Mouse (Mus musculus): ENCODE measurements around the gene Trim12a. TPM values are rescaled to one million over a fixed set of nuclear protein-coding genes. Genes with fewer than 3 reads are reported as not detected.
"Not testable (repeated sequence)": the region's sequence is repeated elsewhere in the genome, so short reads cannot be mapped to it uniquely, and the experiment has no call there.

Trim12a gene
- 70.6 and 78.1 TPM in 2 replicates for polyA plus RNA-seq (2012; ENCODE audit: insufficient read depth, insufficient read length, missing spikeins)

GRCm38 (mm10) chr7:104315369-104316080, at the start of gene Trim12a:
Gene Trim12a, minus strand, starts transcription at chr7:104315466.
- not testable (repeated sequence) for H3K4me1 ChIP-seq (ENCODE audit: control insufficient read depth, insufficient read depth, low read length)
- H3K27ac ChIP-seq (ENCODE audit: insufficient read depth, low read depth, low read length): peak within 1 kb of the TSS; percentile 79
- H3K4me3 ChIP-seq (ENCODE audit: insufficient read depth, low read length): peak within 1 kb of the TSS; percentile 82

- H3K27ac ChIP-seq (ENCODE audit: insufficient read depth, low read depth, low read length): no peak overlapping the region
- H3K4me3 ChIP-seq (ENCODE audit: insufficient read depth, low read length): no peak overlapping the region; the same call in 1 of the 2 replicates
- TF ChIP-seq CTCF (IDR thresholded peaks at IDR 0.05; ENCODE audit: low read depth, low read length) (no peak), POLR2A (IDR thresholded peaks at IDR 0.05; ENCODE audit: borderline replicate concordance, low read depth, low read length) (no peak)
- 0 out of 2 replicates have a peak, but pooled peaks cover 4% of the 10 kb centered on the region for H3K4me1 ChIP-seq (ENCODE audit: control insufficient read depth, insufficient read depth, low read length)
These were observed 38.3 kb upstream of the Trim12a start for GRCm38 (mm10) chr7:104353600-104353967.

- H3K4me3 ChIP-seq (ENCODE audit: insufficient read depth, low read length): peak within 1 kb of the TSS; percentile 68
- H3K4me1 ChIP-seq (ENCODE audit: control insufficient read depth, insufficient read depth, low read length): 0 out of 2 replicates have a peak, but pooled peaks cover 4% of the 10 kb centered on the region
- peak within 1 kb of the TSS; percentile 75 for H3K27ac ChIP-seq (ENCODE audit: insufficient read depth, low read depth, low read length)
- TF ChIP-seq CTCF (IDR thresholded peaks at IDR 0.05; ENCODE audit: low read depth, low read length) (no peak), POLR2A (IDR thresholded peaks at IDR 0.05; ENCODE audit: borderline replicate concordance, low read depth, low read length) (no peak)
These were observed 37.7 kb upstream of the Trim12a start, which contains the start of gene Trim12c for GRCm38 (mm10) chr7:104352717-104353599. Gene Trim12c, minus strand, starts transcription at chr7:104353362.

DNA sequence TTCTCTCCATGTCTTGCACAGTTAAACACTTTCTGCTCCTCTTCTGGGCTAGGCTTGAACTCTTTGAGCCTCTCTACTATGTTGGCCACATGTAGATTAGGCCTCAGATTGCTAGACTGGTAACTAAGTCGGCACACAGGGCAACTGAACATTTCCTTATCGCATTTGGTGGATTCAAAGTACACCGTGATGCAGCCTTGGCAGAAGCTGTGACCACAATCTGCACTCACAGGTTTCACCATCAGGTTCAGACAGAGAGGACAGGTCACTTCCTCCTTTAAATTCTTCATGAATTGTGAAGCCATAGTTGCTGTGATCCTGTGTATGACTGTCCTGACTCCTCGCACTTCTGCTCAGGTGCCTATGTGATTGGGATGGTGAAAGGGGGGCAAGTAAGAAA, 32.8 kb upstream of the Trim12a start:
- H3K27ac ChIP-seq (ENCODE audit: insufficient read depth, low read depth, low read length); H3K4me1 ChIP-seq (ENCODE audit: control insufficient read depth, insufficient read depth, low read length): not testable (repeated sequence)

GRCm38 (mm10) chr7:104340744-104341143, 25.5 kb upstream of the Trim12a start:
- H3K4me3 ChIP-seq (ENCODE audit: insufficient read depth, low read length); H3K4me1 ChIP-seq (ENCODE audit: control insufficient read depth, insufficient read depth, low read length); H3K27ac ChIP-seq (ENCODE audit: insufficient read depth, low read depth, low read length): not testable (repeated sequence)

More for the DNA sequence above, 32.8 kb upstream of the Trim12a start:
- not testable (repeated sequence) for H3K4me3 ChIP-seq (ENCODE audit: insufficient read depth, low read length)

DNA sequence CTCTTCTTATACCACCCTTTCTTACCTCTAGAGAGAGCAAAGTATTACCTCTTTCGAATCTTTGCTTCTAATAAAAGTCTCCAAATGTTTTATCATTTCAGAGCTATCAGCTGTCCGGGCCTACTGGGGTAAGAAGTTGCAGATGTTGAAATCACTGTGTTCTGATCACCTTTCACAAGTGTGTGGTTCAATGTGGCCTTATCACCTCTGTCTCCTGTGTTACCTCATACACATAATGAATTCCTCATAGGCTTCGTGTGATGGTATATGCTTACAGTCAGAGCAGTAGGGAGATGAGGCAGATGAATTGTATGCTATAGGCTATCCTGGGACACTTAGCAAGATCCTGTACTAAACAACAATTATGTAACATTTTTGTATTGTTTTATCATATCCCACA, 20.3 kb upstream of the Trim12a start:
- H3K27ac ChIP-seq (ENCODE audit: insufficient read depth, low read depth, low read length); H3K4me1 ChIP-seq (ENCODE audit: control insufficient read depth, insufficient read depth, low read length); H3K4me3 ChIP-seq (ENCODE audit: insufficient read depth, low read length): not testable (repeated sequence)

GRCm38 (mm10) chr7:104329171-104329570, 13.9 kb upstream of the Trim12a start, which contains the start of gene Trim34b:
Gene Trim34b, plus strand, starts transcription at chr7:104329471.
- not testable (repeated sequence) for H3K4me1 ChIP-seq (ENCODE audit: control insufficient read depth, insufficient read depth, low read length); H3K4me3 ChIP-seq (ENCODE audit: insufficient read depth, low read length); H3K27ac ChIP-seq (ENCODE audit: insufficient read depth, low read depth, low read length)

GRCm38 (mm10) chr7:104322028-104322427, 6.8 kb upstream of the Trim12a start:
- TF ChIP-seq CTCF (IDR thresholded peaks at IDR 0.05; ENCODE audit: low read depth, low read length) (no peak), POLR2A (IDR thresholded peaks at IDR 0.05; ENCODE audit: borderline replicate concordance, low read depth, low read length) (no peak)
- H3K27ac ChIP-seq (ENCODE audit: insufficient read depth, low read depth, low read length): no peak overlapping the region
- no peaks in the 10 kb centered on the region for H3K4me1 ChIP-seq (ENCODE audit: control insufficient read depth, insufficient read depth, low read length)
- H3K4me3 ChIP-seq (ENCODE audit: insufficient read depth, low read length): no peak overlapping the region

- Histone ChIP-seq H3K27ac (ENCODE audit: insufficient read depth, low read depth, low read length) (peak overlapping the region; percentile 79), H3K4me3 (ENCODE audit: insufficient read depth, low read length) (peak overlapping the region; percentile 82), H3K4me1 (ENCODE audit: control insufficient read depth, insufficient read depth, low read length) (peaks cover 2% of the 10 kb centered on the region; the same call in 1 of the 2 replicates)
- TF ChIP-seq CTCF (IDR thresholded peaks at IDR 0.05; ENCODE audit: low read depth, low read length): no peak
- no peak for TF ChIP-seq POLR2A (IDR thresholded peaks at IDR 0.05; ENCODE audit: borderline replicate concordance, low read depth, low read length)
These were observed 391 bp downstream of the Trim12a start for GRCm38 (mm10) chr7:104314796-104315353.

GRCm38 (mm10) chr7:104291638-104292400, 23.4 kb downstream of the Trim12a start:
- no peak overlapping the region for H3K4me3 ChIP-seq (ENCODE audit: insufficient read depth, low read length)
- TF ChIP-seq CTCF (IDR thresholded peaks at IDR 0.05; ENCODE audit: low read depth, low read length): no peak
- TF ChIP-seq POLR2A (IDR thresholded peaks at IDR 0.05; ENCODE audit: borderline replicate concordance, low read depth, low read length): no peak
- H3K4me1 ChIP-seq (ENCODE audit: control insufficient read depth, insufficient read depth, low read length): no peaks in the 10 kb centered on the region
- H3K27ac ChIP-seq (ENCODE audit: insufficient read depth, low read depth, low read length): no peak overlapping the region
